8 mouse cellular contexts compared by ENCODE assay signal in genomic region chr7:99965020-99965841, GRCm38 (mm10). TPM values are rescaled to one million over a fixed set of nuclear protein-coding genes. Genes with fewer than 3 reads are reported as not detected.
DNase-seq lines count a peak whose midpoint lies in the region.

No protein-coding gene starts in this region.

- H3K9me3 ChIP-seq in heart, embryonic 10.5 days: no peaks in the 10 kb centered on the region

- peak overlapping the region; percentile 45; the same call in 1 of the 2 replicates for H3K27ac ChIP-seq in heart, embryonic 10.5 days

- no peak for DNase-seq in heart, embryonic 10.5 days (ENCODE audit: low spot score)
- no peak for DNase-seq in heart, adult 9 months (ENCODE audit: low spot score in 2 of 2)
- peak; percentile 62 for DNase-seq in embryo, embryonic 10.5 days (ENCODE audit: low spot score)
- DNase-seq in heart, postnatal 4 days: peak; percentile 23
- DNase-seq in layer of hippocampus, adult 9-11 months: peak; percentile 74
- DNase-seq in neural tube, embryonic 10.5 days (ENCODE audit: extremely low spot score, low spot score): peak; percentile 53
- DNase-seq in thymus, postnatal 25 days: no peak
- no peak for DNase-seq in thymus, postnatal 0 days (ENCODE audit: low spot score)

- WGBS in heart, embryonic 10.5 days: 33% methylated on average over 9 of the region's 9 CpGs

- H3K4me3 ChIP-seq in heart, embryonic 10.5 days: no peak overlapping the region

- 0 out of 2 replicates have a peak, but pooled peaks cover 2% of the 10 kb centered on the region for H3K36me3 ChIP-seq in heart, embryonic 10.5 days

- peaks cover 36% of the 10 kb centered on the region for H3K4me1 ChIP-seq in heart, embryonic 10.5 days

- H3K27me3 ChIP-seq in heart, embryonic 10.5 days (ENCODE audit: insufficient read depth, poor library complexity, severe bottlenecking): no peaks in the 10 kb centered on the region

RNA-seq across cellular contexts. Expression of gene Rnf169, which starts 15.0 kb away (rescaled TPM):
- 3.1 and 4.3 TPM in 2 replicates for polyA plus RNA-seq in heart, embryonic 10.5 days (2016; fragmentation: Nextera tagmentation; extraction: Ambion mirVana)
- total RNA-seq in heart, postnatal 4 days (2021): 10 to 100 TPM; 16.1 to 16.9 TPM
- polyA plus RNA-seq in thymus, postnatal 0 days (2015; fragmentation: Nextera tagmentation; extraction: Ambion mirVana): 5.0 and 7.0 TPM in 2 replicates

RNA-seq across cellular contexts. Expression of gene Chrdl2, which starts 40.7 kb away (rescaled TPM):
- polyA plus RNA-seq in heart, embryonic 10.5 days (2016; fragmentation: Nextera tagmentation; extraction: Ambion mirVana): 0.65 TPM in 1 of 2 replicates, not detected in the other
- total RNA-seq in heart, postnatal 4 days (2021): not detected
- 0.08 TPM in 1 of 2 replicates, not detected in the other for polyA plus RNA-seq in thymus, postnatal 0 days (2015; fragmentation: Nextera tagmentation; extraction: Ambion mirVana)

Comparison
In these comparisons a context has a peak if more than half of its experiments do, and no peak if none do; other contexts are left out.
1. DNase-seq: peak in embryo, embryonic 10.5 days (single experiment), heart, postnatal 4 days (single experiment), layer of hippocampus, adult 9-11 months (single experiment) and neural tube, embryonic 10.5 days (single experiment); none in heart, embryonic 10.5 days (single experiment), heart, adult 9 months (0 of 2), thymus, postnatal 25 days (single experiment) and thymus, postnatal 0 days (single experiment).